Mouse (Mus musculus) c-Kit-negative CD71-positive TER-119-positive erythroid progenitor cells, embryonic 14.5 days (primary cell): ENCODE data around the gene Tirap.

Experiments used
- DNase-seq: peaks from one replicate; pipeline ENCODE4 v3.0.0-alpha.2; 2013; ENCODE audit warnings: low read depth, low spot score

The Tirap gene

GRCm38 (mm10) chr9:35192983-35193542 is 7.0 kb downstream of the Tirap start:
- DNase-seq = no peak

- DNase-seq = no peak
Observed at GRCm38 (mm10) chr9:35188700-35189099, 11.4 kb downstream of the Tirap start.

GRCm38 (mm10) chr9:35187351-35187903 is 12.7 kb downstream of the Tirap start:
- no peak for DNase-seq

- no peak for DNase-seq
Observed at GRCm38 (mm10) chr9:35186430-35186829, 13.7 kb downstream of the Tirap start.

- no peak for DNase-seq
Observed at GRCm38 (mm10) chr9:35183359-35183758, 16.7 kb downstream of the Tirap start.

- no peak for DNase-seq
Observed at GRCm38 (mm10) chr9:35182832-35183231, 17.3 kb downstream of the Tirap start.

GRCm38 (mm10) chr9:35176124-35176659 is 23.9 kb downstream of the Tirap start:
- no peak for DNase-seq

- peak; percentile 80 for DNase-seq
Observed at GRCm38 (mm10) chr9:35175251-35176123, 24.6 kb downstream of the Tirap start, which contains the start of gene Dcps. Dcps (minus strand) TSS chr9:35176061.

GRCm38 (mm10) chr9:35173331-35173730 is 26.8 kb downstream of the Tirap start:
- no peak for DNase-seq

GRCm38 (mm10) chr9:35170071-35170470 is 30.0 kb downstream of the Tirap start:
- DNase-seq = no peak

- DNase-seq = no peak
Observed at GRCm38 (mm10) chr9:35166798-35167635, 33.1 kb downstream of the Tirap start.

- DNase-seq = no peak
Observed at GRCm38 (mm10) chr9:35166144-35166797, 33.8 kb downstream of the Tirap start.

GRCm38 (mm10) chr9:35164142-35164874 is 35.8 kb downstream of the Tirap start:
- DNase-seq = no peak

- no peak for DNase-seq
Observed at GRCm38 (mm10) chr9:35163011-35163690, 36.9 kb downstream of the Tirap start.

- DNase-seq = no peak
Observed at GRCm38 (mm10) chr9:35161721-35162120, 38.4 kb downstream of the Tirap start.

- no peak for DNase-seq
Observed at GRCm38 (mm10) chr9:35160662-35161061, 39.4 kb downstream of the Tirap start.

GRCm38 (mm10) chr9:35158477-35158876 is 41.6 kb downstream of the Tirap start:
- no peak for DNase-seq

- no peak for DNase-seq
Observed at GRCm38 (mm10) chr9:35156862-35157261, 43.2 kb downstream of the Tirap start.

- DNase-seq = no peak
Observed at GRCm38 (mm10) chr9:35156002-35156710, 43.9 kb downstream of the Tirap start.
